Mouse (Mus musculus) liver, embryonic 13.5 days (tissue): ENCODE measurements at regions not wholly inside any gene's neighbourhood (a gene's known extent, or its start where the extent isn't known, plus 50 kb on each side); places are given as distances from the start of the nearest gene placed in this dataset.

Experiments used
- ATAC-seq: fragments of 200-750 bp; cut with Nextera tagmentation; 2 replicates; pipeline ENCODE4 v1.8.0; 2017; ENCODE audit warnings: low read depth, mild to moderate bottlenecking, moderate number of reproducible peaks, moderate library complexity
- DNase-seq: peaks from one replicate; pipeline ENCODE4 v3.0.0; 2022
- H3K27ac ChIP-seq: fragments of 300-500 bp; sonication (generic); 2 replicates; pipeline ENCODE4 v1.5.1; 2015; ENCODE audit warnings: moderate library complexity, mild to moderate bottlenecking, inconsistent platforms
- H3K27me3 ChIP-seq: fragments of 300-500 bp; sonication (generic); 2 replicates; pipeline ENCODE4 v1.6.1; 2015; ENCODE audit warnings: mild to moderate bottlenecking, inconsistent platforms
- H3K36me3 ChIP-seq: fragments of 300-500 bp; sonication (generic); 2 replicates; pipeline ENCODE4 v1.6.1; 2015; ENCODE audit warnings: mild to moderate bottlenecking, inconsistent platforms
- H3K4me1 ChIP-seq: fragments of 300-500 bp; sonication (generic); replicated peaks from 2 replicates; pipeline ENCODE4 v1.6.1; 2015; ENCODE audit warnings: inconsistent platforms
- H3K4me2 ChIP-seq: fragments of 300-500 bp; sonication (generic); 2 replicates; pipeline ENCODE4 v1.6.1; 2015; ENCODE audit warnings: inconsistent platforms, mild to moderate bottlenecking, moderate library complexity
- H3K4me3 ChIP-seq: fragments of 300-500 bp; sonication (generic); replicated peaks from 2 replicates; pipeline ENCODE4 v1.5.1; 2015; ENCODE audit warnings: mild to moderate bottlenecking, inconsistent platforms
- H3K9ac ChIP-seq: fragments of 300-500 bp; sonication (generic); 2 replicates; pipeline ENCODE4 v1.6.1; 2015; ENCODE audit warnings: mild to moderate bottlenecking, inconsistent platforms
- H3K9me3 ChIP-seq: fragments of 300-500 bp; sonication (generic); replicated peaks from 2 replicates; pipeline ENCODE4 v1.6.1; 2016; ENCODE audit warnings: inconsistent platforms
- WGBS: fragments of 180-500 bp; shearing (Covaris S2); methylation state at CpG from one replicate; pipeline ENCODE4 v1.1.7; 2015; ENCODE audit not compliant: insufficient replicate concordance; 5-methylcytosine and 5-hydroxymethylcytosine counted together

GRCm38 (mm10) chr2:78600753-78601152, 267.2 kb upstream of the Ube2e3 start:
- DNase-seq (no peak), ATAC-seq (no peak)
- Histone ChIP-seq H3K9ac (no peak overlapping the region), H3K4me2 (no peak overlapping the region), H3K27ac (no peak overlapping the region), H3K36me3 (no peaks in the 10 kb centered on the region), H3K4me3 (no peak overlapping the region), H3K4me1 (no peaks in the 10 kb centered on the region), H3K27me3 (no peaks in the 10 kb centered on the region), H3K9me3 (no peaks in the 10 kb centered on the region)
- 58% methylated on average over 2 of the region's 2 CpGs for WGBS

- WGBS: 64% methylated on average over 8 of the region's 8 CpGs
Observed at GRCm38 (mm10) chr2:78598039-78598438, 269.9 kb upstream of the Ube2e3 start.

GRCm38 (mm10) chr2:78596251-78596650, 271.7 kb upstream of the Ube2e3 start:
- WGBS: 44% methylated on average over 2 of the region's 2 CpGs
- ATAC-seq (no peak), DNase-seq (no peak)
- Histone ChIP-seq H3K27me3 (no peaks in the 10 kb centered on the region), H3K4me1 (no peaks in the 10 kb centered on the region), H3K4me2 (no peak overlapping the region), H3K4me3 (no peak overlapping the region), H3K9me3 (no peaks in the 10 kb centered on the region), H3K9ac (no peak overlapping the region), H3K27ac (no peak overlapping the region), H3K36me3 (no peaks in the 10 kb centered on the region)

More at GRCm38 (mm10) chr2:78598039-78598438, 269.9 kb upstream of the Ube2e3 start:
- no peaks in the 10 kb centered on the region for H3K4me1 ChIP-seq
- H3K27ac ChIP-seq: no peak overlapping the region
- no peaks in the 10 kb centered on the region for H3K9me3 ChIP-seq
- DNase-seq: no peak
- H3K9ac ChIP-seq: no peak overlapping the region
- no peaks in the 10 kb centered on the region for H3K36me3 ChIP-seq
- ATAC-seq: no peak
- no peak overlapping the region for H3K4me2 ChIP-seq
- H3K27me3 ChIP-seq: no peaks in the 10 kb centered on the region
- H3K4me3 ChIP-seq: no peak overlapping the region

- Histone ChIP-seq H3K27ac (no peak overlapping the region), H3K9ac (no peak overlapping the region), H3K36me3 (no peaks in the 10 kb centered on the region), H3K4me3 (no peak overlapping the region), H3K4me1 (no peaks in the 10 kb centered on the region; the same call in 1 of the 2 replicates), H3K9me3 (no peaks in the 10 kb centered on the region), H3K27me3 (no peaks in the 10 kb centered on the region), H3K4me2 (no peak overlapping the region)
- 2% methylated on average over 6 of the region's 6 CpGs for WGBS
- ATAC-seq: peak; percentile 70
- DNase-seq: no peak
Observed at GRCm38 (mm10) chr2:78580013-78580412, 287.9 kb upstream of the Ube2e3 start.

- Histone ChIP-seq H3K4me2 (no peak overlapping the region), H3K9me3 (no peaks in the 10 kb centered on the region), H3K27ac (no peak overlapping the region), H3K27me3 (no peaks in the 10 kb centered on the region), H3K4me1 (no peaks in the 10 kb centered on the region), H3K36me3 (no peaks in the 10 kb centered on the region), H3K4me3 (no peak overlapping the region), H3K9ac (no peak overlapping the region)
- 50% methylated on average over 3 of the region's 3 CpGs for WGBS
- no peak for DNase-seq
- ATAC-seq: no peak
Observed at GRCm38 (mm10) chr2:78572492-78572891, 295.4 kb upstream of the Ube2e3 start.

GRCm38 (mm10) chr2:78558128-78558527, 309.8 kb upstream of the Ube2e3 start:
- no peak overlapping the region for H3K4me2 ChIP-seq
- DNase-seq (no peak), ATAC-seq (no peak)
- WGBS: 59% methylated on average over 1 of the region's 1 CpGs
- no peaks in the 10 kb centered on the region for H3K4me1 ChIP-seq
- no peaks in the 10 kb centered on the region for H3K27me3 ChIP-seq
- H3K4me3 ChIP-seq: no peak overlapping the region
- H3K36me3 ChIP-seq: no peaks in the 10 kb centered on the region
- H3K27ac ChIP-seq: no peak overlapping the region
- no peak overlapping the region for H3K9ac ChIP-seq
- no peaks in the 10 kb centered on the region for H3K9me3 ChIP-seq

GRCm38 (mm10) chr2:78551085-78551484, 316.8 kb upstream of the Ube2e3 start:
- Histone ChIP-seq H3K27ac (no peak overlapping the region), H3K4me2 (no peak overlapping the region), H3K4me1 (no peaks in the 10 kb centered on the region), H3K36me3 (no peaks in the 10 kb centered on the region), H3K4me3 (no peak overlapping the region), H3K9ac (no peak overlapping the region), H3K27me3 (no peaks in the 10 kb centered on the region), H3K9me3 (no peaks in the 10 kb centered on the region)
- WGBS: 63% methylated on average over 4 of the region's 4 CpGs
- DNase-seq (no peak), ATAC-seq (no peak)

GRCm38 (mm10) chr2:78548683-78549467, 319.0 kb upstream of the Ube2e3 start:
- 51% methylated on average over 4 of the region's 4 CpGs for WGBS
- Histone ChIP-seq H3K27ac (no peak overlapping the region), H3K9ac (no peak overlapping the region), H3K4me1 (no peaks in the 10 kb centered on the region), H3K27me3 (no peaks in the 10 kb centered on the region), H3K4me3 (no peak overlapping the region), H3K9me3 (no peaks in the 10 kb centered on the region), H3K36me3 (no peaks in the 10 kb centered on the region), H3K4me2 (no peak overlapping the region)
- ATAC-seq (no peak), DNase-seq (no peak)

GRCm38 (mm10) chr2:78547286-78547685, 320.6 kb upstream of the Ube2e3 start:
- 62% methylated on average over 4 of the region's 4 CpGs for WGBS

GRCm38 (mm10) chr2:78540422-78540821, 327.5 kb upstream of the Ube2e3 start:
- Histone ChIP-seq H3K9ac (no peak overlapping the region), H3K4me3 (no peak overlapping the region), H3K4me2 (no peak overlapping the region), H3K27me3 (no peaks in the 10 kb centered on the region), H3K9me3 (no peaks in the 10 kb centered on the region), H3K27ac (no peak overlapping the region), H3K36me3 (no peaks in the 10 kb centered on the region), H3K4me1 (no peaks in the 10 kb centered on the region)
- no peak for DNase-seq
- WGBS: 44% methylated on average over 3 of the region's 3 CpGs
- ATAC-seq: no peak

More at GRCm38 (mm10) chr2:78547286-78547685, 320.6 kb upstream of the Ube2e3 start:
- no peaks in the 10 kb centered on the region for H3K9me3 ChIP-seq
- no peak overlapping the region for H3K4me2 ChIP-seq
- no peak overlapping the region for H3K4me3 ChIP-seq
- DNase-seq: no peak
- no peak overlapping the region for H3K9ac ChIP-seq
- H3K36me3 ChIP-seq: no peaks in the 10 kb centered on the region
- no peaks in the 10 kb centered on the region for H3K27me3 ChIP-seq
- no peak overlapping the region for H3K27ac ChIP-seq
- H3K4me1 ChIP-seq: no peaks in the 10 kb centered on the region
- no peak for ATAC-seq

- Histone ChIP-seq H3K27me3 (no peaks in the 10 kb centered on the region), H3K27ac (no peak overlapping the region), H3K4me1 (no peaks in the 10 kb centered on the region), H3K9ac (no peak overlapping the region), H3K36me3 (no peaks in the 10 kb centered on the region), H3K9me3 (no peaks in the 10 kb centered on the region), H3K4me2 (no peak overlapping the region), H3K4me3 (no peak overlapping the region)
- DNase-seq (no peak), ATAC-seq (no peak)
- 51% methylated on average over 5 of the region's 5 CpGs for WGBS
Observed at GRCm38 (mm10) chr2:78539592-78540300, 328.2 kb upstream of the Ube2e3 start.

- ATAC-seq (no peak), DNase-seq (no peak)
- no peaks in the 10 kb centered on the region for H3K4me1 ChIP-seq
- H3K4me2 ChIP-seq: no peak overlapping the region
- no peaks in the 10 kb centered on the region for H3K9me3 ChIP-seq
- H3K4me3 ChIP-seq: no peak overlapping the region
- H3K27ac ChIP-seq: no peak overlapping the region
- no peaks in the 10 kb centered on the region for H3K27me3 ChIP-seq
- WGBS: 63% methylated on average over 2 of the region's 2 CpGs
- no peaks in the 10 kb centered on the region for H3K36me3 ChIP-seq
- no peak overlapping the region for H3K9ac ChIP-seq
Observed at GRCm38 (mm10) chr2:78537574-78537973, 330.4 kb upstream of the Ube2e3 start.
